Mouse (Mus musculus): Measurements from ENCODE around the gene Pptc7.

Gene Pptc7

DNA sequence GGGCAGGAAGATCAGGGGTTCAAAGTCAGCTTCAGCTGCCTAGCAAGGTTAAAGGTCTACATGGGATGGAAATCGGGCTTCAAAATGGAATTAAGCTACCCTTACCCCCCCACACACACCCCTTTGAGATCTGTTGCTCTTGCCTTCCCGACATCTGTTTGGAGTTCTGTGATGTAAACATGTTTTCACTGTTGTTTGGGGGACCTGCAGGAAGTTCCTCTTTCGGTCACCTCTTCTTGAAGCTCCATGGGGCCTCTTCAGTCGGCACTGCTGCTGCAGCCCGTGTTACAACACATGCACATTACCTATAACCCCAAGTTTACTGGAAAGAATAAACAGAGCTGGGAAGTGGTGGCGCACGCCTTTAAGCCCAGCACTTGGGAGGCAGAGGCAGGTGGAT lies 17.0 kb upstream of the Pptc7 start:
- DNase-seq (ENCODE audit: low spot score in 2 of 2), result no peak

- DNase-seq (ENCODE audit: low spot score in 2 of 2), result peak; percentile 58 to 82
These were observed 16.3 kb upstream of the Pptc7 start for GRCm38 (mm10) chr5:122267899-122268298.

DNA sequence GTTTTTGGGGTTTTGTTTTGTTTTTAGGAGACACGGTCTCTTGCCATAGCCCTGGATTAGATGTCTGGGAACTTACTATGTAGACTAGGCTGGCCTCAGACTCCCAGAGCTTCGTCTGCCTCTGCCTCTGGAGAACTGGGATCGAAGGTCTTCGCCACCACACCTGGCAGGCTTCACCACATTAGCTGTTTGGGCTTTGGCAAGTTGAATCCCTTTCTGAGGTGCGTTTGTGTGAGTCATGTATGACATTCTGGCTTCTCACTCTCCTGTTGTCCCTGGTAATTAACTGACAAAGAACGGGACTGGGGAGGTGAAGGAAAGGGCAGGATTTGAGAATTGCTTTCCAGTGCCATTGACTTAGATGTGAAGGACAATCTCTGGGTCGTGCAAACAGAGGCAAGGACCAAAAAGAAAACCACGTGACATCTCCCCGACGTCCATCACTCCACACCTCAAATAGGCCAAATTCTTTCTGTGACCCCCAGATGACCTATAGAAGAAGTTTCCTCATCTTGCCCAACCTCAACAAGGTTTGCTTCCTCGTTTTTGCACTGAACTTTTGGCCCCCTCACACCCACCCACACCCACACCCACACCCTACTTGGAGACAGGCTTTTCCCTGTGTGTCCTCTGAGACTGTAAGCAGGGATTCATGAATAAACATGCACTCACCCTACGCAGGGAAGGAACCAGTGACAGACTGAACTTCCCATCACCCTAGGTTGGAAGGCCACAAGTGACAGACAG lies 15.1 kb upstream of the Pptc7 start:
- no peak for DNase-seq (ENCODE audit: low spot score in 2 of 2)

GRCm38 (mm10) chr5:122272821-122273220 lies 11.3 kb upstream of the Pptc7 start:
- no peak for DNase-seq (ENCODE audit: low spot score in 2 of 2)

DNA sequence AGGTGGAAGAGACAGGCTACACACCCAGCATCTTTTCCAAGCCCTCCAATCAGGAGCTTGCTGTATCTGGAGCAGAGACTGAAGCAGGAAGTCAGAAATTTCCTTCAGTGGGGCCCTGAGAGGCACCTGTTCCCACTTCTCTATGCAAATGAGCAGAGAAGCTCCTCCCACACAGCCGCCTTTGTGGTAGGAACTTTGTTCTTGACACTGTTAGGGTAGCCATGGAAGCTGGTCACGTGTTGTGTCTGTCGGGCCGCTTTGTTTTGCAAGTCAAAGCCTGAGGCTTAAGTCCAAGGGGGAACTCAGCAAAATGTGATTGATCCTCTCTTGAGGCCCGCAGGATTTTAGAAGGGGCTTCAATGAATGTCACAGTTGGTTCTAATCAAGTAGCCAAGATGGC lies 9.4 kb upstream of the Pptc7 start:
- peak; percentile 63 to 85 for DNase-seq (ENCODE audit: low spot score in 2 of 2)

DNA sequence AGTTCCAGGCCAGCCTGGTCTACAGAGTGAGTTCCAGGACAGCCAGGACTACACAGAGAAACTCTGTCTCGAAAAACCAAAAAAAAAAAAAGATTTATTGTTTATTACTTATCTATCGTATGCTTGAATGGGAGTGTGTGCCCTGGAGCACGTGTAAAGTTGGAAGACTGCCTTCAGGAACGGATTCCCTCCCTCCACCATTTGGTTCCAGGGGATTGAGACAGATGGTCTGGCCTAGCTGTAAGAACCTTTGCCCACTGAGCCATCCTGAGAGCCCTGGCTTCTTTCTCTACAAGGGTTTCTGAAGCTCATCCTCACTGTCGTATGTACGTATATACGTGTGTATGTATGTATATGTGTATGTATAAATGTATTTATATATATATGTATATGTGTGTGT lies 5.2 kb upstream of the Pptc7 start:
- DNase-seq (ENCODE audit: low spot score in 2 of 2), result no peak

- DNase-seq (ENCODE audit: low spot score in 2 of 2), result no peak
These were observed 4.3 kb upstream of the Pptc7 start for GRCm38 (mm10) chr5:122279799-122280421.

DNA sequence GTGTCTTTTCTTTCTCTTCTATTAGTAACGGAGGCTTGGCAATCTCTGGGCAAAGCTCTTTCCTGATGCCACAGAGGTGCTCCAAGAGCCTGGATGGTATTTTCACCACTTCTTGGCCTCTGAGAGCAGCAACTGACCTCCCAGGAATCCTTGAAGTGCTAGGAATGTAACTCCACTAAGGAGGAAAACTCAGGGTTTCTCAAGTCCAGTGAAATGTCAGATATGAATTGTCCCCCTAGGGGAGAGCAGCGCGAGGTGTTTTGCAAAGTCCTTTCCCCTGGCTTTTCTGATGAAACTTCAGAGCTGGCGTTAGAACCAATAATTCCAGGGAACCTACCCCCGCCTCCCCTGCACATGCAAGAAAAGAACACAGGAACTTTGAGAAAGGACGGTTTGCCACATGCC lies 3.7 kb upstream of the Pptc7 start:
- DNase-seq (ENCODE audit: low spot score in 2 of 2), result no peak

DNA sequence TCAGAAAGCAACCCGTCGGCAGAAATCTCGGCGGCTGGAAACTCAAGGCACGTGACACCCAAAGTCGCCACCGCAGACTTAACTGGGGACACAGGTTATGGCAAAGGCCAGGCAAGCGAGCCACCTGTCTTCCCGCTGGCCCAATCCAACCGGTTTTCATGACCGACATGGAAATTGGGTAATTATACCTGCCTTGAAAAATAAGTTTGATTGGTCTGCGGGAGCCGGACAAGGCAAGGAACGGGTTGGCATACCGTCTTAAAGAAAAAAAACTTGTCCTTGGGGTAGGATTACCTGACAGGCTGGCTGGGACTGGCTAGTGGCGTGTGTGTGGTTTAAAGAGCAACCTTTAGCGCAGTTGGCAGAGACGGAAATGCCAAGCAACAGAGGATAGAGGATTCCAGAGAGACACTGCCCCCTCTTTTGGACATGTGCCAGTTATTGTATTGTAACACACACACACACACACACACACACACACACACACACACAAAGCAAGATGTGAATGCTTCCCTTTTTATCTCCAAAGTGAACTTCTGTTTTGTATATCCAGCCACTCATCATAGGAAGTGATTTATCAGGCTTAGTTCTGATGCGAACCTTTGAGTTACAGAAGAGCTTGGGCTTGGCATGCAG lies 3.2 kb upstream of the Pptc7 start:
- DNase-seq (ENCODE audit: low spot score in 2 of 2), result no peak

DNA sequence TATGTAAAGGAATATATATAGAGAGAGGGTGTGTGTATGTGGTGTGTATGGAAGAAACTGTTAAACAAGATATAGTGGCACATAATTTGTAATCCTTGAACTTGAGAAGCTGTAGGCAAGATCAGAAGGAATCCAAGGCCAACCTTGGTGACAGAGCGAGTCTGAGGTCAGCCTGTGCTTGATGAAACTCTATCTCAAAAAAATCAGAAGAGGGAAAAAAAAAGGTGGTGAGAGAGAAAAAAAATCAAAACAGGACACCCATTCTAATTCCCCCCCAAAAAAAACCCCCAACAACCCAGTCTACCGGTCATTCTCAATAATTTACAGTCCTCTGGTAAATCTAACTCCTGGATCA lies 360 bp upstream of the Pptc7 start:
- no peak for DNase-seq (ENCODE audit: low spot score in 2 of 2)

- DNase-seq (ENCODE audit: low spot score in 2 of 2), result no peak
These were observed 1.0 kb downstream of the Pptc7 start for GRCm38 (mm10) chr5:122285029-122285766.

DNA sequence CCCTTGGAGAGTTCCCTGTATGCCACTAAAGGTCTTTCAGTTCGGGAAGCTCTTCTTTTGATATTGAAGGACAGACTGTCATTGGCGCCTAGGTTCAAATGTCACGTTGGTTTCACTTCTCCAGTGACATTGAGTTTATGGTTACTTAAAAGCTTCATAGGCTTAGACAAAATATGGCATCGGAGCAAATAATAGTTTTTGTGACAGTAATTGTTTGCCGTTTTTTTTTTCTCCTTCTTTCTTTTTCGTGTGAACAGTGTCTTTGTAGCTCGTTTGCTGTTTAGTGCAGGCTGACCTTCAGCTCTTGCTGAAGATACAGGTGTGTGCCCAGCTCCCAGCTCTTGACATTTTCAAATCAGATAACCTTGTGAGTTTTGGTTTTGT lies 1.6 kb downstream of the Pptc7 start:
- DNase-seq (ENCODE audit: low spot score in 2 of 2), result no peak

DNA sequence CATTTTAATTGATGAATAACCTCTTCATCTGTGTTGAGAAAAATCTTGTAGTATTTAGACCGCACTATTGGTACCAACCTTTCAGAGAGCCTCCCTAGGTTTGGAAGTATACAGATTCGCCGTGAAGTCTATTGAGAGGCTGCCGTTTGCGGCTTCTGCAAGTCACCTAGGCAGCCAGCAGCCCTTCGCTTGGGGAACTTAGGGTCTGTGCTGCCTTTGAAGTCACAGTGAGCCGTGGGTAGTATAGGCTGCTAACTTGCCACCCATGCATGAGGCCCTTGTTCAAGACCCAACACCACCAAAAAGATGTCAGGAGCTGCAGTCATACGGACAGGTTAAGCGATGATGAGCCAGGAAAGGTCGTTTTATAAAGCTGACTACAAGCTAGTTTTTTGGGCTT lies 2.0 kb downstream of the Pptc7 start:
- DNase-seq (ENCODE audit: low spot score in 2 of 2), result no peak

GRCm38 (mm10) chr5:122287026-122287425 lies 2.9 kb downstream of the Pptc7 start:
- no peak for DNase-seq (ENCODE audit: low spot score in 2 of 2)

- DNase-seq (ENCODE audit: low spot score in 2 of 2), result no peak
These were observed 4.1 kb downstream of the Pptc7 start for GRCm38 (mm10) chr5:122288147-122288811.

DNA sequence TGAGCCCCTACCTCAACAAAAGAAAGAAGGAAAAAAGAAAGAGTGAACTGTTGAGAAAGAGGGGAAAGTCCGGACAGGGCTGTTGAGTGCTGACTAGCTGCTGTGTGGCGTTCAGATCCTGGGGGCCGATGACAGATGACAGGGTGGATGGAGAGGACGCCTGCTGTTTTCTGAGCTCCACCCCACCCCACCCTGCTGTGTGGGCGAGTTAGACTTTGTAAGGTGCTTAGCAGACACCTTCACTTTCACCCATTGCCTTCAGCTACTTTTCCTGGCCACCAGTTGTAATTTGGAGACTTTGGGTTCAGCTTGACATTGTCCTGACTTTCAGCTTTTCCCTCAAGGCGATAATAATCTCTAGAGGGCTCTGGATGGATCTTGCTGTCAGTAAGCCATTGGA lies 7.0 kb downstream of the Pptc7 start:
- DNase-seq (ENCODE audit: low spot score in 2 of 2), result no peak

DNA sequence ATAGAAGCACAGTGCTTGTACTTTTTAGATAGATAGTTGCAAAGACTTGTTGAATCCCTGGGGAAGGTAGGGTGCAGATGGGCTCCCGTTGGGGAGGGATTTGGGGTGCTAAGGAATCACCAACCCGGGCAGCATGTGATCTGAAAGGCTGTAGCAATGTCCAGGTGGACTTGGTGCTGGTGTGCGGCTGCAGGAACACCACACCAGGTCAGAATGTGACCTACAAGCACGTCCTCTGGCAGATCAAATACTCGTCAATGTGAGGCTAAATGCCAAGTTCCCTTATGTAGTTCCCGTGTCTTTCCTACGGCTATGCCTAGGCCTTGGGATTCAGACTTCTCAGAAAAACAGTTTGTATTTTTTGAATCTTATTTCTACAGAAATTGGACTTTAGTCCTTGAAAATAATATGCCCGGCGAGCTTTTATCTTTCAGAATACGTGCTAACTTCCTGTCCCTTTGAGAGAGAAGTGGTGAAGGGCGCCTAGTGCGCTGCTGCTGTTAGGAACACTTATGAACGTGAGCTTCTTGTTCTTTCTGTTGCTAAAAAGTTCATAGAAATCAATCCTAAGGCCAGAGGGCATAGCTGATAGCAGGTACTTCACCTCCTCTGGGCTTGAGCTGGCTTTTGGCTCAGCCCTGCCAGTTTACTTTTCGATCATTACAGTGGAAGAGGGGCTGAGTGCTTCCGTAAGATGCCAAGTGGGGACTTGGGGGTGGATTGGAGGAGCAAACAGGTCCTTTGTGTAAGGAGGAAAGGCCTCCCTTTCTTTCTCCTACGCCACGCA lies 7.6 kb downstream of the Pptc7 start:
- DNase-seq (ENCODE audit: low spot score in 2 of 2), result no peak

- DNase-seq (ENCODE audit: low spot score in 2 of 2), result no peak
These were observed 9.0 kb downstream of the Pptc7 start for GRCm38 (mm10) chr5:122293131-122293530.

DNA sequence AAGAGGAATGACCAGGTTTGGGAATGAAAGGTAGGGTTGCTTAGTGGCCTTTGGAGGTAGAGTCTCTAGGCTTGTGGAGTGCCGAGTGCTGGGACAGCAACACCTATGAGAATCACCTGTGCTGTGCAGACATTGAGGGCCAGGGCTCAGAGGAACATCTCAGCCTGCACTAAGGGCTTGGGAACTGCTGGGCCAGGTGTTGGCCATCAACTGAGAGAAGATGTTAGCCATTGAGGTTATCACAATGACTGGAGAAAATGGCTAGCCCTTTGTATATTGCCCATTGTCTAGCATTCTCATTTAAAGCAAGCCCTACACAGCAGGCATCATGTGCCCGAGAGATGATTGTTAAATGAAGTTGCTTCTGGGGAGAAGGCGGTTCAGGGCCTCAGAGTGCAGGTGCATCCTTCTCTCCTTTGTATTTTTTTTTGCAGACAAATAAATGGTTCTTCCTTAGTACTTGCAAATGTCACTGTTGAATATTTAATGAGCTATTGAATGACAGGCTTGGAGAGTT lies 10.1 kb downstream of the Pptc7 start:
- no peak for DNase-seq (ENCODE audit: low spot score in 2 of 2)

- DNase-seq (ENCODE audit: low spot score in 2 of 2), result no peak
These were observed 11.2 kb downstream of the Pptc7 start for GRCm38 (mm10) chr5:122295113-122295935.
